Mouse (Mus musculus): ENCODE measurements around the gene Umps. TPM values are rescaled to one million over a fixed set of nuclear protein-coding genes. Genes with fewer than 3 reads are reported as not detected.
A peak's percentile ranks its signal among the peaks of the same experiment; 100 is the strongest.

Gene Umps
- 107 and 119 TPM in 2 replicates for polyA plus RNA-seq (2016; fragmentation: Nextera tagmentation; extraction: Ambion mirVana)

DNA sequence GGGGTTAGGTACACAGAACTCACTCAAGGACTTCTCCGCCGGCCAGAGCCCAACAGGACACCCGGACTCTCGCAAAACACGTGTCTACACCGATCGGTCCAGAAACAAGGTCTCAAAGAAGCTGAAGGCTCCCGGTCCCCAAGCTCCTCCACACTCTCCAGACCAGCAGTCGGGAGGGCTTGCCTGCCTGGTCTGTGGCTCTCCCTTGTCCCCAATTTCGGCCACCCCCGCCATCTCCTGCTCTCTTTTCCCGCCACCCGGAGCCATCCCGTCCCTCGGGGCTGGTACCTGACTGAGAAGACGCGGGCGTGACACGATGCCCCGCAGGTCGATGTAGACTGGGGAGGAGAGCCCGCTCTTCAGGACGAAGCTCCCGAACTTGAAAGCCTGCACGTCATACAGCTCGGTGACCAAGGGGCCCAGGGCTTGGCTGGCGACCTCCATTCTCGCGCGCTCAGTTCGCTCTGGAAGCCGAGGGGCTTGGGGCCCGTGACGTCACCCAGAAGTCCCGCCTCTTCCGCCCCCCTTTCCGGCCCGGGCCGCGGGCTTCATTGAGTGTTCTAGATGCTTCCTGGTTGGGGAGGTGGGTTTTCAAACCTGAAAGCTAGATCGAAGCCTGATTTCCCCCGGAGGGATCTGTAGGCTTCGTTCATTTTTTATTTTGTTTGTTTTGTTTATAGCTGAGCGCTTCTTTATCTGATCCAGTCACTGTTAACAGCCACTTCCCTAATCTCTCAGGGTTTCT lies at the start of gene Umps:
Gene Umps, minus strand, starts transcription at position 501 of the 745 bp plus-strand sequence.
- 2% methylated on average over 44 of the region's 44 CpGs for WGBS
- H3K9me3 ChIP-seq (replicated peaks) = no peaks in the 10 kb centered on the region
- no peaks in the 10 kb centered on the region for H3K27me3 ChIP-seq (ENCODE audit: low read depth, poor library complexity, severe bottlenecking)

DNA sequence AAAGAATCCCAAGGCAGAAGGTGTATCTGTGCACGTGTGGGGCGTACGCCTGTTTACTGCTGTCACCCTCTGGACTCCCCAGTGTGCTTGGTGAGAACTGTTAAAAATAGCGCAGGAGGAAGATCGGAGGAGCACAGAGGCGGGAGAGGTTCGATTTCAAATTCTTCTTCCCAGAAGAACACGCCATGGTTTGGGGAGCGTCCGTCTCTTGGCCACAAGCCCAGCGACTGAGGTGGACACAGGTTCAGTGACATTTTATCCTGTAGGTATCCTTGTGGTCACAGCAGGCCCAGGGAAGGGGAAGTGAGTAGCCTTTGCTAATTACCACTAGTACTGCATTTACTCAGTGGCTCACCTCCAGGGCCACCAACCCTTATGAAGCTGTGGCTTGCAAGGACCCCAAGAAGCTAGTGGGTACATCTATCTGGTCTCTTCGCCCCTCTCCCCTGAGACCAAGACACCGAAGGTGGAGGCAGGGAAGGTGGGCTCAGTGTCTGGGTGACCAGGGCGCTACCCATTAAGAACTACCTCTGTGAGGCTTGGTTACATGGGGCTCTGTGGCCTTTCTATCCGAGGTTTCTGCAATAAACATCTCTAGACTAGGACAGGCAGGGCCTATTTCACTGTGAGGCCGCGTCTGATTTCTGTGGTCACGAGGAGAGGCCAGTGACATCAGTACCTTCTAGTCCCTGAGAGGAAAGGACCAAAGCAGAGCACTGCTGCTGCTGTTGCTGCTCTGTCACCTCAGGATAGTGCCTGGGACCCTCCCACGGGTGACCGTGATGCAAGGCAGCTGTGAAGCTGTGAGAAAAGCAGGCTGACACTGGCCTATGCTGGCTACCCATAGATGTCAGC lies 45.4 kb upstream of the Umps start:
- Histone ChIP-seq H3K4me3 (no peak overlapping the region), H3K4me1 (0 out of 2 replicates have a peak, but pooled peaks cover 5% of the 10 kb centered on the region), H3K9me3 (replicated peaks) (no peaks in the 10 kb centered on the region), H3K36me3 (peaks cover 63% of the 10 kb centered on the region), H3K27ac (no peak overlapping the region), H3K27me3 (ENCODE audit: low read depth, poor library complexity, severe bottlenecking) (no peaks in the 10 kb centered on the region)
- WGBS = 93% methylated on average over 20 of the region's 20 CpGs
- no peak for DNase-seq (ENCODE audit: low spot score)

More for the DNA sequence above, at the start of gene Umps:
- Histone ChIP-seq H3K4me1 (peaks cover 19% of the 10 kb centered on the region), H3K36me3 (peaks cover 29% of the 10 kb centered on the region), H3K4me3 (peak within 1 kb of the TSS; percentile 76), H3K27ac (peak within 1 kb of the TSS; percentile 90)
- DNase-seq (ENCODE audit: low spot score) = peak; percentile 95

DNA sequence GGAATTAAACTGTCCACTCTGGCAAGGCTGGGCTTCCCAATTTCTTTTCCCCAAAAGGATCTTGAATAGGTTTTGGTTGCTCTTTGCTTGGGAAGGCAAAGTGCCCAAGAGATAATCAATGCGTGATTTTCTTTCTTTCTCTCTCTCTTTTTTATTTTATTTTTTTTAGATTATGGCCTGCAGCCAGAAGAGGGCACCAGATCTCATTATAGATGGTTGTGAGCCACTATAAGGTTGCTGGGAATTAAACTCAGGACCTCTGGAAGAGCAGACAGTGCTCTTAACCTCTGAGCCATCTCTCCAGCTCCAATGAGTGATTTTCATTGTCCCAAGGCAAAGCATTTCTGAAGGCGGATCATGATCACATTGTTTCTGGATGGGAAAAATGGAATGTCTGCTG lies 42.7 kb upstream of the Umps start:
- WGBS = 94% methylated on average over 2 of the region's 2 CpGs
- no peaks in the 10 kb centered on the region for H3K27me3 ChIP-seq (ENCODE audit: low read depth, poor library complexity, severe bottlenecking)
- 0 out of 2 replicates have a peak, but pooled peaks cover 4% of the 10 kb centered on the region for H3K4me1 ChIP-seq
- no peaks in the 10 kb centered on the region for H3K9me3 ChIP-seq (replicated peaks)
- H3K36me3 ChIP-seq = peaks cover 38% of the 10 kb centered on the region
- DNase-seq (ENCODE audit: low spot score) = no peak
- no peak overlapping the region for H3K27ac ChIP-seq
- no peak overlapping the region for H3K4me3 ChIP-seq

DNA sequence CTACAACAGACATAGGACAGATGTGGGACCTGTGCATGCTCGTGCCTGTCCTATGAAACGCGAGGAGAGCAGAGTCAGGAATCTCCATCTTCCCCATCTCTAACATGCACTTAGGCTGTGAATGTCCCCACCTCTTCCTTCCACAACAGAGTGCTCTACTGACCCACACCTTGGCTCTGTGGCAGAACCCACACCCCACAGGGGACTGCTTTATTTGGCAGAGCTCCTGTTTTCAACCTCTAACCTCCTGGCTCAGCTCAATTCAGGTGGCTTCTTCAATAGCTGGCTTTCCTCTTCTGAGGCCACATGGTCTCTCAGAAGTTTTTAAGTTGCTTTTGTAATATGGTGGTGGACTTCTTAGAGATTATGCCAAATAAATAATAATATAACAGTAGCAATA lies 39.1 kb upstream of the Umps start:
- Histone ChIP-seq H3K4me3 (no peak overlapping the region), H3K9me3 (replicated peaks) (no peaks in the 10 kb centered on the region), H3K27me3 (ENCODE audit: low read depth, poor library complexity, severe bottlenecking) (no peaks in the 10 kb centered on the region), H3K36me3 (peaks cover 14% of the 10 kb centered on the region), H3K27ac (no peak overlapping the region), H3K4me1 (no peaks in the 10 kb centered on the region)
- DNase-seq (ENCODE audit: low spot score) = no peak
- 94% methylated on average over 3 of the region's 3 CpGs for WGBS

DNA sequence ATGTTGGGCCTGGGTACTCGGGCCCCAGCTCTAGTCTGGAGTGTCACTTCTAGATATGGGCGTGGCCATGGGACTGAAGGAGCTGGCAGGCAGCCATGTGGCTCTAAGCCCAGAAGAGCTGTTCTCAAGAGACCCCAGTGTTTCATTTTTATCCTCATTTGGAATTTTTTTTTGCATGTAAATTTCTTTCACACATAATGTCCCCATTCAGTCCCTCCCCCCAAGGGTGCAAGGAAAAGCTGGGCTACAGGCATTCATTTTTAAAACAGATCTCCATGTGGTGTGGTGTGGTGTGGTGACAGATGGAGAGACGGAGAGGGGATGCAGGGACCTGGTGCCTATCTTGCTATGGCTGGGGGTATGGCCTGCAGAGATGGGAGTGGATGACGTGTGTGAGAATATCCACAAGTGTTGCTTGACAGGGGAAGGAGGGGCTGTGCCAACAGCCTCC lies 37.3 kb upstream of the Umps start:
- Histone ChIP-seq H3K27ac (no peak overlapping the region), H3K9me3 (replicated peaks) (no peaks in the 10 kb centered on the region), H3K4me1 (no peaks in the 10 kb centered on the region), H3K36me3 (no peaks in the 10 kb centered on the region), H3K27me3 (ENCODE audit: low read depth, poor library complexity, severe bottlenecking) (no peaks in the 10 kb centered on the region), H3K4me3 (no peak overlapping the region)
- no peak for DNase-seq (ENCODE audit: low spot score)
- WGBS = 70% methylated on average over 4 of the region's 4 CpGs

DNA sequence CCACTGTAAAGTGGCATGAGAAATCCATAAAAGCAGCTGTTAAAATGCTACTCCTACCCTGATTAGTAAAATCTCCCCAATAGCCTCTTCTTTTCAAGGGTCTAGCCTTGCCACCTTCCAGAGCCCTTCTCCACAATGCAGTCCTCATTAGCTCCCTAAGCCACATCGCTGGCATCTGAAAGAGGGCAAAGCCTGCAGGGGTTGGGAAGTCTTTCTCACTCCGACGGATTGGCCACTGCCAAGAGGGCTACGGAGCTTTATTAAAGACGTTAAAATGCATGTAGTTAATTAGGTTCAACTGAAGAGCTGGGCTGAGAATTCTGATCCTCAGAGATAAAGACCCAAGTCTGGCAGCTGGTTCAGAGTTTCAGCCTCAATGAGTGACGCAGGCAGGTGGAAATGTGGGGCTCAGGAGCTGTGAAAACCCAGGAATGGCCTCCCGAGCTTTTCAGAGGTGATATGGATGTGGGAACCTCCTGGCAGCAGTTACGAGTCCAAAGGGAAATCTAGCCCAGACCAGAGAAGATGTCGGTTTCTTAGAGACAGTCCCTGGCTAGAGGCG lies 36.8 kb upstream of the Umps start:
- DNase-seq (ENCODE audit: low spot score) = no peak
- Histone ChIP-seq H3K9me3 (replicated peaks) (no peaks in the 10 kb centered on the region), H3K4me1 (no peaks in the 10 kb centered on the region), H3K27ac (no peak overlapping the region), H3K27me3 (ENCODE audit: low read depth, poor library complexity, severe bottlenecking) (no peaks in the 10 kb centered on the region), H3K4me3 (no peak overlapping the region), H3K36me3 (no peaks in the 10 kb centered on the region)
- 85% methylated on average over 10 of the region's 10 CpGs for WGBS

DNA sequence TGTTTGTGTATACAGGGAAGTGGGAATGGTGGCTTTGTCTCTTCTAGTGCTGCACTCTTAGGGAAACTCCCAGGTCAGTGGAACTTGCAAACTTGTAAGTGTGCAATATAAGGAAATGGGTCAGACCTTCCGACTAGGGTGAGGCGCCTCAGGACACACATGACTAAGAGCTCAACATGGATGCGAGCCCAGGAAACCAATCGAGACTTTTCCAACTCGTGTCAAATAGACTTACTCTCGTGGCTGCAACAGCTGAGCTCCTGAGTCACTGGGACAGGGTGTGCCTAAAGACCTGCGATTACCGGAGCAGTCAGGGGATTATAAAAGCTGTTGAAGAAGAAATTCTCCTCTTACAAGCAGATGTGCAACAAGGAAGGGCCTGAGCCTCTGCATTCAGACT lies 33.9 kb upstream of the Umps start:
- Histone ChIP-seq H3K36me3 (no peaks in the 10 kb centered on the region), H3K9me3 (replicated peaks) (no peaks in the 10 kb centered on the region), H3K4me1 (no peaks in the 10 kb centered on the region), H3K27me3 (ENCODE audit: low read depth, poor library complexity, severe bottlenecking) (no peaks in the 10 kb centered on the region), H3K27ac (no peak overlapping the region), H3K4me3 (no peak overlapping the region)
- no peak for DNase-seq (ENCODE audit: low spot score)
- WGBS = 82% methylated on average over 8 of the region's 8 CpGs

DNA sequence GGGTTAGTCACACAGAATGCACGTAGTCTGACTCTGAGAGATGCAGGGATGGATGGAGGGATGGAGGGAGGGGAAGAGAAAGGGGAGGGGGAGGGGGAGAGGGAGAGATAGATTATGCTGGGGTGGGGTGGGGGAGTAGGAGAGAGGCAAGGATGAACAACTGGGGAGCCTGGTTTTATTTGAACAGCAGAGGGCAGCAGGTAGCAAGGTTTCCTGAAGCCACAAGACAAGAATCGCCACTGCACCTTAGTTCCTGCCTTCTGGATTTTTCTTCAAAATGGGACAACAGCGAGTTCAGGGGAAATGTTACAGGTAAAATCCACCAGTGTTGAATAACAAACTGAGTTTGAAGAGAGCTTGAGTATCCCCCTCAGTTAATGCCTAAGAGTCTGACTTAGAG lies 32.5 kb upstream of the Umps start:
- Histone ChIP-seq H3K36me3 (no peaks in the 10 kb centered on the region), H3K4me1 (no peaks in the 10 kb centered on the region), H3K9me3 (replicated peaks) (no peaks in the 10 kb centered on the region), H3K4me3 (no peak overlapping the region), H3K27me3 (ENCODE audit: low read depth, poor library complexity, severe bottlenecking) (no peaks in the 10 kb centered on the region), H3K27ac (no peak overlapping the region)
- 37% methylated on average over 3 of the region's 3 CpGs for WGBS
- DNase-seq (ENCODE audit: low spot score) = peak; percentile 55

DNA sequence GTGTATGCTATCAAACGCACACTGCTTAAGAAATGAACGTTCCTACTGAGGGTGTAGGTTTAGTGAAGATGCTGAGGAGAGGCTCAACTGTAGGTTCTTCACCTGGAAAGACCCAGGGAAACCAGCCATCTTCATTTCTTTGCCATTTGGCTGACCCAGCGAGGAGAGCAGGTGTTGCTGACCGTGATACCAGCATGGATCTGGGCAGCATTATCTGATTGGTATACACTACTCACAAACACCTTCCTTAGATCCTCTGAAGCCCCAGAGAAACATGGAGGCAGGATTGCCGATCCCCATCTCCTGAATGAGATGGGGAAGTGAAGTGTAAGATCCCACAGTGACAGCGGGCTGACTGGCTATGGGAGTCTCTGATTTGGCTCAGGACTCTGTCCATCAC lies 31.2 kb upstream of the Umps start:
- no peak overlapping the region for H3K27ac ChIP-seq
- H3K4me1 ChIP-seq = no peaks in the 10 kb centered on the region
- 81% methylated on average over 6 of the region's 6 CpGs for WGBS
- no peaks in the 10 kb centered on the region for H3K36me3 ChIP-seq
- no peaks in the 10 kb centered on the region for H3K9me3 ChIP-seq (replicated peaks)
- no peak overlapping the region for H3K4me3 ChIP-seq
- no peak for DNase-seq (ENCODE audit: low spot score)
- no peaks in the 10 kb centered on the region for H3K27me3 ChIP-seq (ENCODE audit: low read depth, poor library complexity, severe bottlenecking)

DNA sequence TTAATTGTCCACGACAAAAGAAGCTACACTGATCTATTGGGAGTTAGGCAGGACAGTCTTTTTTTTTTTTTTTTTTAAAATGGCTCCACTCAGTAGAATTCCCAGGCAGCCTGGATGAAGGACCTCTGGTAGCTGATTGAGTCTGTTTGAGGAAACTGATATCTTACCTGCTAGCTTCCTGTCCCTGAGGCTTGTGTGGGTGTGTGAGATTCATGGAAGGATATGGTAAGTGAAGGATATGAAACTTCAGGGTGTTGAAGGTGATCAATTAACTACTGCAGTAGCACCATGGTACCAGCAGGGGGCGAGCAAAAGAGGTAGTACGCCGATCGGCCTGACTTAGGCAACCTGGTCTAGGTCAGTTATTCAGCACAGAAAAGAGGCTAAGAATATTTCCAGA lies 29.2 kb upstream of the Umps start:
- no peak overlapping the region for H3K4me3 ChIP-seq
- no peaks in the 10 kb centered on the region for H3K4me1 ChIP-seq
- H3K27ac ChIP-seq = no peak overlapping the region
- no peaks in the 10 kb centered on the region for H3K27me3 ChIP-seq (ENCODE audit: low read depth, poor library complexity, severe bottlenecking)
- no peaks in the 10 kb centered on the region for H3K36me3 ChIP-seq
- DNase-seq (ENCODE audit: low spot score) = peak; percentile 72
- WGBS = 14% methylated on average over 5 of the region's 5 CpGs
- H3K9me3 ChIP-seq (replicated peaks) = no peaks in the 10 kb centered on the region

DNA sequence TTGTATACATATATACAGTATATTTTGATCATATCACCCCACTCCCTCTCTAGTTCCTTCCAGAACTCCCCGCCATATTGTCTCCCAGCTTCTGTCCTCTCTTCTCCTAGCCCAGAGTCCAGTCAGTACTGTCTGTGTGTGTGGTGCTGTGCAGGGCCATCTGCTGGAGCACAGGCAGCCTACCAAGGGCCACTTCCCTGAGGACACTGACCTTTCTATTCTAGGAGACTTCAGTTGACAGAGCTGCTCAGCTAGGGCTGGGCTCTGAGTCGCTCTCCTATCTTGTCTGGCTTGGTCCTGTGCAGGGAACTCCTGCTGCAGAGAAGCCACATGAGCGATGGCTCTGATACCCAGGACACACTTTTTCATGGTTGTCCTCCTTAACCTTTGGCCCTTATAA lies 28.7 kb upstream of the Umps start:
- Histone ChIP-seq H3K27me3 (ENCODE audit: low read depth, poor library complexity, severe bottlenecking) (no peaks in the 10 kb centered on the region), H3K4me3 (no peak overlapping the region), H3K4me1 (no peaks in the 10 kb centered on the region), H3K9me3 (replicated peaks) (no peaks in the 10 kb centered on the region), H3K36me3 (no peaks in the 10 kb centered on the region), H3K27ac (no peak overlapping the region)
- DNase-seq (ENCODE audit: low spot score) = no peak
- 78% methylated on average over 3 of the region's 3 CpGs for WGBS

DNA sequence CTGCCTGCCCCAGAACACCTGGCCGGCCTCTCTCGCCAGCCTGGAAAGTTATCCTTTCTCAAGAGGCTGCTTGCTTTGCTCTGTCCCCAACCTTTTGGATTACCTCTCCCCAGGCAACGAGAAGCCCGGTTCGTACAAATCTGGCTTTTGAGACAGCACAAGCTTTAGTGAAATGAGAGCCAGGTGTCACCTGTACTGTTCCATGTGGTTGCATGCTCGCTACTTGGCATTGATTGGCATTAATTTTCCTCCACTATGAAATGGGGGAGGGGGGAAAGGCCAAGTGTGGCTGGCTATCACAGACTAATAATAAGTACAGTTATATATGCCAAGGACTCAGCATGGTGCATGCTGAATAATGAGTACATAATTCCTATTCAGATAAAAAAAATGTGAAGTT lies 27.5 kb upstream of the Umps start:
- 88% methylated on average over 6 of the region's 6 CpGs for WGBS
- H3K4me1 ChIP-seq = no peaks in the 10 kb centered on the region
- no peaks in the 10 kb centered on the region for H3K27me3 ChIP-seq (ENCODE audit: low read depth, poor library complexity, severe bottlenecking)
- no peaks in the 10 kb centered on the region for H3K9me3 ChIP-seq (replicated peaks)
- no peaks in the 10 kb centered on the region for H3K36me3 ChIP-seq
- no peak for DNase-seq (ENCODE audit: low spot score)
- no peak overlapping the region for H3K27ac ChIP-seq
- H3K4me3 ChIP-seq = no peak overlapping the region

DNA sequence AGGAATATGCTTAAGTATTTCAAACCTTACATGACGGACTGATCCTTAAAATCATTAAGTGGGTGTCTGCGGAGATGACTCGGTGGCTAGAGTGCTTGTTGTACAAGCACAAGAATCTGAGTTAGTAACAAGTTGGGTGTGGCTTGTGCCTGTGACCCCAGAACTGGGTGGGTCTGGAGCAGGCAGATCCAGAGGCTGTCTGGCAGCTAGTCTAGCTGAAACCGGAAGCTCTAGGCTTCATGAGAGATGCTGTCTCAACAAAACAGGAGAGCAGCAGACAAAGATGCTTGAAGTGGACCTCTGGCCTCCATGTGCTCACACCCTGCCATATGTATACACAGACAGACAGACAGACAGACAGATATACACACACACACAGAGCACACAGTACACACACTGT lies 23.9 kb upstream of the Umps start:
- no peak for DNase-seq (ENCODE audit: low spot score)
- peaks cover 2% of the 10 kb centered on the region; the same call in 1 of the 2 replicates for H3K4me1 ChIP-seq
- WGBS = 86% methylated on average over 4 of the region's 4 CpGs
- no peaks in the 10 kb centered on the region for H3K36me3 ChIP-seq
- no peaks in the 10 kb centered on the region for H3K27me3 ChIP-seq (ENCODE audit: low read depth, poor library complexity, severe bottlenecking)
- H3K27ac ChIP-seq = no peak overlapping the region
- H3K9me3 ChIP-seq (replicated peaks) = no peaks in the 10 kb centered on the region
- H3K4me3 ChIP-seq = no peak overlapping the region

All from limb, embryonic 10.5 days (tissue).